Comparison of ENCODE assay signal across 25 mouse cellular contexts in the genomic region with DNA sequence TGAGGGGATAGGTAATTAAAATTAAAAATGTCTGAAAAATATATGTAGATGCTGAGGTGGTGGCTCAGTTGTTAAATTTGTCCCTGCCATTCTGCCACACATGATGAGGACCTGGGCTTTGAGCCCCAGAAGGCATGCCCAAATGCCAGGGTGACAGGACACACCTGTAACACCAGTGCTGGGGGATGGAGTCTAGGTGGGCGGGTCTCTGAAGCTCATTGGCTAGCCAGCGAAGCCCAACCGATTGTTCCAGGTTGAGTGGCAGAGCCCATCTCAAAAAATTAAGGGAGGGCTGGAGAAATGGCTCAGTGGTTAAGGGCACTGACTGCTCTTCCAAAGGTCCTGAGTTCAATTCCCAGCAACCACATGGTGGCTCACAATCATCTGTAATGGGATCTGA.
"Had no signal": no experiment of that assay in that cellular context is flagged by ENCODE, and none has a peak within 500 bp of the region (broad histone marks: within the 10 kb centered on the region; RNA-seq: fewer than 3 reads in every experiment).

No protein-coding gene starts in this region.

- H3K9me3 ChIP-seq: heart, embryonic 10.5 days; heart, embryonic 12.5 days; hindbrain, embryonic 12.5 days; intestine, embryonic 15.5 days; limb, embryonic 10.5 days; limb, embryonic 12.5 days; liver, embryonic 15.5 days had no signal

- ATAC-seq: hindbrain, embryonic 16.5 days; inflammation-experienced regulatory T-cells, adult 6 months; intestine, embryonic 15.5 days; intestine, postnatal 0 days had no signal

- H3K27ac ChIP-seq: gastrocnemius, adult 2 months; heart, embryonic 10.5 days; hindbrain, embryonic 10.5 days; hindbrain, embryonic 12.5 days; hindbrain, embryonic 14.5 days; intestine, embryonic 15.5 days; layer of hippocampus, adult 2 months; left cerebral cortex, adult 2 months; limb, embryonic 10.5 days; limb, embryonic 12.5 days; liver, embryonic 13.5 days; liver, embryonic 15.5 days had no signal

- H3K9ac ChIP-seq: heart, embryonic 12.5 days; hindbrain, embryonic 12.5 days; hindbrain, embryonic 14.5 days; intestine, embryonic 15.5 days; limb, embryonic 12.5 days; liver, embryonic 13.5 days; liver, embryonic 15.5 days had no signal

- H3K4me3 ChIP-seq: gastrocnemius, adult 2 months; heart, embryonic 10.5 days; heart, embryonic 12.5 days; hindbrain, embryonic 10.5 days; hindbrain, embryonic 12.5 days; intestine, embryonic 15.5 days; layer of hippocampus, adult 2 months; left cerebral cortex, adult 2 months; limb, embryonic 10.5 days; limb, embryonic 12.5 days; liver, embryonic 13.5 days; liver, embryonic 15.5 days had no signal

- H3K4me2 ChIP-seq: heart, embryonic 12.5 days; hindbrain, embryonic 12.5 days; hindbrain, embryonic 14.5 days; intestine, embryonic 15.5 days; limb, embryonic 12.5 days; liver, embryonic 11.5 days; liver, embryonic 13.5 days; liver, embryonic 15.5 days had no signal

- H3K36me3 ChIP-seq: heart, embryonic 10.5 days; heart, embryonic 12.5 days; hindbrain, embryonic 10.5 days; intestine, embryonic 15.5 days; limb, embryonic 10.5 days; limb, embryonic 12.5 days; liver, embryonic 13.5 days; liver, embryonic 15.5 days had no signal

- H3K27me3 ChIP-seq: hindbrain, embryonic 12.5 days; intestine, embryonic 15.5 days; limb, embryonic 12.5 days; liver, embryonic 13.5 days; liver, embryonic 15.5 days had no signal

- DNase-seq: gastrocnemius, adult 2 months; gastrocnemius, postnatal 10 days; gastrocnemius, postnatal 25 days; heart, adult 18-20 months; heart, postnatal 10 days; heart, postnatal 4 days; kidney, adult 2 months; kidney, postnatal 36 days; liver; liver, embryonic 13.5 days had no signal

- H3K4me1 ChIP-seq: heart, embryonic 12.5 days; intestine, embryonic 15.5 days; liver, embryonic 13.5 days; liver, embryonic 15.5 days had no signal
